Mouse (Mus musculus) stomach, postnatal 0 days (tissue): Measurements from ENCODE around the gene Itgb7. TPM values are rescaled to one million over a fixed set of nuclear protein-coding genes. Genes with fewer than 3 reads are reported as not detected.

Source experiments
- ATAC-seq: fragments of 200-750 bp; cut with Nextera tagmentation; 2 replicates; pipeline ENCODE4 v1.8.0; 2017; ENCODE audit not compliant: low FRiP score, low TSS enrichment
- DNase-seq: peaks from one replicate; pipeline ENCODE4 v3.0.0-alpha.2; 2016; ENCODE audit warnings: low spot score
- H3K27ac ChIP-seq: fragments of 300-500 bp; sonication (generic); replicated peaks from 2 replicates; pipeline ENCODE4 v1.5.1; 2014; ENCODE audit warnings: mild to moderate bottlenecking, control low read depth
- H3K27me3 ChIP-seq: fragments of 300-500 bp; sonication (generic); 2 replicates; pipeline ENCODE4 v1.6.1; 2014; ENCODE audit warnings: low read length; ENCODE audit not compliant: control insufficient read depth, insufficient read depth
- H3K36me3 ChIP-seq: fragments of 300-500 bp; sonication (generic); 2 replicates; pipeline ENCODE4 v1.6.1; 2014; ENCODE audit warnings: low read length, mixed read lengths; ENCODE audit not compliant: control insufficient read depth, insufficient read depth
- H3K4me1 ChIP-seq: fragments of 300-500 bp; sonication (generic); replicated peaks from 2 replicates; pipeline ENCODE4 v1.6.1; 2014; ENCODE audit warnings: antibody characterized with exemption; ENCODE audit not compliant: control insufficient read depth, insufficient read depth
- H3K4me2 ChIP-seq: fragments of 300-500 bp; sonication (generic); replicated peaks from 2 replicates; pipeline ENCODE4 v1.6.1; 2014; ENCODE audit warnings: low read depth, mild to moderate bottlenecking, control low read depth, moderate library complexity
- H3K4me3 ChIP-seq: fragments of 300-500 bp; sonication (generic); 2 replicates; pipeline ENCODE4 v1.5.1; 2014; ENCODE audit warnings: low read depth, low read length, control low read depth
- H3K9ac ChIP-seq: fragments of 300-500 bp; sonication (generic); 2 replicates; pipeline ENCODE4 v1.6.1; 2014; ENCODE audit warnings: mild to moderate bottlenecking, low read length, control low read depth, mixed read lengths
- H3K9me3 ChIP-seq: fragments of 300-500 bp; sonication (generic); 2 replicates; pipeline ENCODE4 v1.6.1; 2016; ENCODE audit warnings: low read length; ENCODE audit not compliant: control insufficient read depth
- CTCF ChIP-seq: IDR thresholded peaks from 2 replicates; pipeline ENCODE4 v1.5.1; 2016; ENCODE audit warnings: antibody characterized with exemption, low read depth, mild to moderate bottlenecking, moderate library complexity
- EP300 ChIP-seq: optimal IDR thresholded peaks from 2 replicates; pipeline ENCODE3; 2016; ENCODE audit warnings: antibody characterized with exemption
- WGBS: fragments of 180-500 bp; shearing (Covaris S2); extraction: QIAGEN DNeasy Blood & Tissue Kit; methylation state at CpG from one replicate; pipeline ENCODE4 v1.1.7; 2014; 5-methylcytosine and 5-hydroxymethylcytosine counted together
- polyA plus RNA-seq: library from polyadenylated mRNA; unstranded; fragments of >200 nt; fragmentation: Nextera tagmentation; extraction: Ambion mirVana; gene quantifications from 2 replicates; pipeline ENCODE4 v1.2.1, GENCODE M21; 2015

The Itgb7 gene
- polyA plus RNA-seq, 1 experiment from 2014 or later: 1.2 TPM

DNA sequence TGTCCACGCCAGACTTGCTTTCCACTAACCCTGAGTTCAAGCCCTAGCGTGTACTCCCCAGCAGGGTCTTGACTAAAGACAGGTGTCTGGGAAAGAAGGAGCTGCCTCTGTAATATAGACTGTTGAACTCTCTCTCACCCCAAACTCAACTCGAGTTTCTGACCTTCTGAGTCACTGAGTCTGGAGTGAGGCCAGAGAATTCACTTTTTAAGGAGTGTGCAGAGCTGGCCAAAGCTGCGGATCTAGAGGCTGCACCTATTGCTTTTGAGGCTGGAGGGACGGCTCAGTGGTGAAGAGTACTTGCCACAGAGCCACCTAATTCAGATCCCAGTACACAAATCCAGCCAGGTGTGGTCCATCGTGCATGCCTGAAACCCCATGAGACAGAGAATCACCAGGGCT lies 64.1 kb downstream of the Itgb7 start:
- Histone ChIP-seq H3K4me2 (no peak overlapping the region), H3K9ac (no peak overlapping the region), H3K4me1 (no peaks in the 10 kb centered on the region; the same call in 1 of the 2 replicates), H3K9me3 (no peaks in the 10 kb centered on the region), H3K36me3 (no peaks in the 10 kb centered on the region), H3K27me3 (no peaks in the 10 kb centered on the region), H3K27ac (no peak overlapping the region), H3K4me3 (no peak overlapping the region)
- no peak for TF ChIP-seq EP300
- peak; percentile 7; the same call in 1 of the 2 replicates for TF ChIP-seq CTCF
- DNase-seq (peak; percentile 63), ATAC-seq (peak; percentile 82)
- 13% methylated on average over 6 of the region's 6 CpGs for WGBS

Other genes starting within 250 kb of the Itgb7 start
- 1,902 and 1,960 TPM in 2 replicates for gene Krt8, start 227.5 kb downstream of the Itgb7 start, polyA plus RNA-seq
- 715 and 753 TPM in 2 replicates for gene Krt18, start 203.8 kb downstream of the Itgb7 start, polyA plus RNA-seq
- gene Eif4b, start 158.2 kb downstream of the Itgb7 start, polyA plus RNA-seq: 46.5 and 48.4 TPM in 2 replicates
- 11.9 and 15.5 TPM in 2 replicates for gene Tns2, start 131.5 kb downstream of the Itgb7 start, polyA plus RNA-seq
- gene Spryd3, start 95.7 kb downstream of the Itgb7 start, polyA plus RNA-seq: 28.5 and 29.0 TPM in 2 replicates
- 30.6 and 39.5 TPM in 2 replicates for gene Igfbp6, start 87.6 kb downstream of the Itgb7 start, polyA plus RNA-seq
- gene Soat2, start 81.4 kb downstream of the Itgb7 start, polyA plus RNA-seq: 5.9 and 6.0 TPM in 2 replicates
- 19.9 and 20.2 TPM in 2 replicates for gene Zfp740, start 28.7 kb downstream of the Itgb7 start, polyA plus RNA-seq
- 32.1 and 39.4 TPM in 2 replicates for gene Csad, start 27.2 kb downstream of the Itgb7 start, polyA plus RNA-seq
- gene Rarg, start 25.6 kb upstream of the Itgb7 start, polyA plus RNA-seq: 27.2 and 34.6 TPM in 2 replicates
- 0.10 and 0.12 TPM in 2 replicates for gene Gm9918, start 38.6 kb upstream of the Itgb7 start, polyA plus RNA-seq
- 81.6 and 83.6 TPM in 2 replicates for gene Mfsd5, start 47.5 kb upstream of the Itgb7 start, polyA plus RNA-seq
- 2.2 and 4.0 TPM in 2 replicates for gene Espl1, start 64.3 kb upstream of the Itgb7 start, polyA plus RNA-seq
- gene Pfdn5, start 94.2 kb upstream of the Itgb7 start, polyA plus RNA-seq: 321 and 336 TPM in 2 replicates
- 39.7 and 44.8 TPM in 2 replicates for gene Myg1, start 99.8 kb upstream of the Itgb7 start, polyA plus RNA-seq
- 21.1 and 21.7 TPM in 2 replicates for gene Aaas, start 118.8 kb upstream of the Itgb7 start, polyA plus RNA-seq
- gene Sp7, start 135.2 kb upstream of the Itgb7 start, polyA plus RNA-seq: 0.40 and 0.41 TPM in 2 replicates
- 4.4 and 4.7 TPM in 2 replicates for gene Sp1, start 174.2 kb upstream of the Itgb7 start, polyA plus RNA-seq
- gene Amhr2, start 213.4 kb upstream of the Itgb7 start, polyA plus RNA-seq: 0.42 and 0.80 TPM in 2 replicates
- 339 and 365 TPM in 2 replicates for gene Prr13, start 227.1 kb upstream of the Itgb7 start, polyA plus RNA-seq
- gene Pcbp2, start 238.6 kb upstream of the Itgb7 start, polyA plus RNA-seq: 90.7 and 96.2 TPM in 2 replicates